Mouse (Mus musculus): ENCODE results near the gene Rai14.

The Rai14 gene

GRCm38 (mm10) chr15:10714409-10715138, at the start of gene Rai14:
TSS of gene Rai14 (minus strand) at chr15:10714624.
- in situ Hi-C loops (cut with MboI, MseI): no loop called here

DNA sequence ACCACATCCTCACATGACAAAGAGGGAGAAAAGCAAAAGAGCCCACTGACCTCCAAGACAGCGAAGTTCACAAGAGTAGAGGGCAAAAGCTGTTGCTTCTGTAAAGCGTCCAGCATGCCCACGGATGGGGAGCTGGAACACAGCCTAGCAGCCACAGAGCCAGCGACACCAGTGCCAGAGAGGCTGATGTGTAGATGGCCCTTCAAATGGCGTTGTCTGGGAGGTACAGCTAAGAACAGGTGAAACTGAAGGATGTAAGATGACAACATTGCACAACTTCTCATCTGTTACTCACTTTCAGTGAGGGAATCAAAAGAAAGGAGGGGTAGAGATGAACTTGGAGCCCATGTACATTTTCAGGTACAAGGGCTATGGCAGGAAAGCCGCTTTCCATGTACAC, 47.0 kb upstream of the Rai14 start:
- in situ Hi-C loops (cut with MboI, MseI): loop anchor here (25.0 kb wide), 1 partner anchor 1924 kb away; no protein-coding TSS in a partner anchor

DNA sequence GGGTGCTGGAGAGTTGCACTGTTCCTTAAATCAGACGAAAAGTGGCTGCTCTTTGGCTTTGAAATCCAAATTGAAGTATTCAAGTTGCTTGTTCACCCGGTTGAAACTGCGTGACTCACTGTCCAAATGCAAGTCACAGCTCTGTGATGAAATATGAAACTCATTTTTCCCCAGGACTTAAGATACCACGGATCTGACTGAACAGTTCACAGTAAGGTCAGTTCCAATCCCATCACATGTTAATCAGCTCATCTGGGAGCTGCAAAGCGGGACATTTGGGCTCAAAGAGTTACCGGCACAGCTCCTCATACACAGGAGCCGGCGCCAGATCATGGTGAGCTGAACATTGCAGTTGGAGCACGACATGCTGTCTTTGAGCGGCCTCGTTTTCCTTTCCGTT, 45.6 kb upstream of the Rai14 start:
- in situ Hi-C loops (cut with MboI, MseI): loop anchor here (25.0 kb wide), 1 partner anchor 1923 kb away; no protein-coding TSS in a partner anchor

- in situ Hi-C loops (cut with MboI, MseI): loop anchor here (5.0 to 25.0 kb wide), 2 partner anchors 103 to 1922 kb away; no protein-coding TSS in a partner anchor
These were observed 45.0 kb upstream of the Rai14 start for GRCm38 (mm10) chr15:10759440-10759839.

DNA sequence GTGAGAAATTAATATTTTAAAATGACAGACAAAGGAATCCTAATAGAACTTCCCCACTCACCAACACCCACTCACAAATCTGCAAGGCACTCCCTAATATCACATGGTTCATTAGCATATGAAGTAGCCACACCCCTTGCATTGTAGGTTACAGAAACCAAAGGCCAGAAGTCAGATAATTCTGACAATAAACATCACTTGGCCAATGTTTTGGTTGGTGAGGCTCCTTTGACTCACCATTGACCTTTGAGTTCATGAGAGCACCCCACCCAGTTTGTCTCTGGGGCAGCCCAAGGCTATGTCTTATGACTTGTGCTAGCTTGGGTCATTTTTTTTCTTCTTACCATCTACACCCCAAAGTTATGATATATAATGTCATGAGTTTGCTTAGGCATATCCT, 44.4 kb upstream of the Rai14 start:
- in situ Hi-C loops (cut with MboI, MseI): loop anchor here (5.0 to 25.0 kb wide), 2 partner anchors 103 to 1922 kb away; no protein-coding TSS in a partner anchor

DNA sequence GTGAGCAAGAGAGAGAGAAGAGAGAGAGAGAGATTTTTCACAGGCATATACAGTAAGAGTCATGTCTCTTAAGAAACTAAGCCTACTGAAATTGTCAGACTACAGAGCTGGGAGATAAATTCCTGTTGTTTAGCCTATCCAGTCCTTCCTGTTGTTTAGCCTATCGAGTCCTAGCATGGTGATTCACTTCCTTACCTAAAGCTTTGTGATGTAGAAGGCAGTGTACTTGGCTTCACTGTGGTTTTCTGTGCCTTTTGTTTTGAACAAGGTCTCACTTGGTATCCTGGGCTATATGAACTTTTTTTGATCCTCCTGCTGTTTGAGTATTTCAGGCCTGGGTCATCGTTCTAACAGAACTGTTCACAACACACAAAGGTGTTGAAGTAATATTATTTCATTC, 36.7 kb upstream of the Rai14 start:
- in situ Hi-C loops (cut with MboI, MseI): loop anchor here (25.0 kb wide), 1 partner anchor 1914 kb away; no protein-coding TSS in a partner anchor

- in situ Hi-C loops (cut with MboI, MseI): loop anchor here (25.0 kb wide), 1 partner anchor 1913 kb away; no protein-coding TSS in a partner anchor
These were observed 35.9 kb upstream of the Rai14 start for GRCm38 (mm10) chr15:10750339-10750738.

- in situ Hi-C loops (cut with MboI, MseI): loop anchor here (25.0 kb wide), 1 partner anchor 1912 kb away; no protein-coding TSS in a partner anchor
These were observed 35.3 kb upstream of the Rai14 start for GRCm38 (mm10) chr15:10749678-10750077.

DNA sequence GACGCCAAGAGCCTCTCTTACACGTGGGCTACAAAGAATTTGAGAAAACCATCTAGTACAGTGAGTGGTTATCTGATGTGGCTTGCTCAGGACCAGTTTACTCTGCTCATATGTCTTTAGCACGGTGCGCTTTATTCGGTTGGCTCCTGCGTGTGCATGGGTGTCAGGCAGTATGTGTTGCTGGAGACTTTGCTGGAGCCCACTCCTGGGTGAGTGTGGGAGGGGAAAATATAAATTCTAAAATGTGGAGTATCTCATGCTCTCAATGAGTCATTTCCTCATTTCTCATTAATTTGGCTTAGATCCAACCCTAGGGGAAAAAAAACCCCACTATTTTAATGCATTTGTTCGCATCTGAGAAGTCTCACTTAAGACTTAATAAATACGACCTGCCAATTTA, 33.2 kb upstream of the Rai14 start:
- in situ Hi-C loops (cut with MboI, MseI): no loop called here

- in situ Hi-C loops (cut with MboI, MseI): no loop called here
These were observed 32.8 kb upstream of the Rai14 start for GRCm38 (mm10) chr15:10747226-10747625.

DNA sequence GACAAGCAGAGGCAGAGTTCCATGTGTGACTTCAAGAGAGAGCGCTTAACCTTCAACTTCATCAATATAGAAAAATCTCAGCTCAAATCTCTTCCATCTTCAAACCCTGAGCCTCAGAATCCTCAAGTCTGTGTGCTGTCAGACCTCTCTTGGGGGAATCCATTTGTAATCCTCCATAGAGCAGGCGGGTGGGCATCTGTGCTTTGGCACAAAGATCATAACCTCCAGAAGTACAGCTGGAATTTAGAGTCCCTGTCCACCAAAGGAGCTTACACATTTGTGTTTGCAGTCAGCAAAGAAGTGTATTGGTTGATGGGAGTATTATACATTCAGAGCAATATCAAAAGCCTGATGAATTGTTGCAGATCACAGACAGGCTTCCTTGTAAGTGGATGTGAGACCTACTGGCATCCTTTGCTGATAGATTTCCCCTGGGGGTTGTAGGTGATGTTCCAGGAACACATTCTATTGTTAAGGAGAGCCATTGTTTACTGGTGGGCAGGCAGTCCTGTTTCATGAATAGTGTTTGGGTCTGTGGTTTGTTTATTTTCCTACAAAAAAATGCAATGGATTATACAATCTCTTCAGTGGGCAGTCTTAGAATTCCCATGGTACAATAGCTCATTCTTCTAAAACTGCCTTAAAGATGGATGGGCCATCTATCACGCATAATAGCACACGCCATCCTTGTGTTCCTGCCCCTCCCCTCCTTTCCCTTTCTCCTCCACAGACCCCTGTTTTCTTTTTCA, 32.1 kb upstream of the Rai14 start:
- in situ Hi-C loops (cut with MboI, MseI): no loop called here

GRCm38 (mm10) chr15:10742441-10742840, 28.0 kb upstream of the Rai14 start:
- in situ Hi-C loops (cut with MboI, MseI): no loop called here

- in situ Hi-C loops (cut with MboI, MseI): no loop called here
These were observed 24.9 kb upstream of the Rai14 start for GRCm38 (mm10) chr15:10739279-10739678.

- in situ Hi-C loops (cut with MboI, MseI): no loop called here
These were observed 24.1 kb upstream of the Rai14 start for GRCm38 (mm10) chr15:10738354-10739142.

- in situ Hi-C loops (cut with MboI, MseI): no loop called here
These were observed 21.5 kb upstream of the Rai14 start for GRCm38 (mm10) chr15:10735948-10736347.

DNA sequence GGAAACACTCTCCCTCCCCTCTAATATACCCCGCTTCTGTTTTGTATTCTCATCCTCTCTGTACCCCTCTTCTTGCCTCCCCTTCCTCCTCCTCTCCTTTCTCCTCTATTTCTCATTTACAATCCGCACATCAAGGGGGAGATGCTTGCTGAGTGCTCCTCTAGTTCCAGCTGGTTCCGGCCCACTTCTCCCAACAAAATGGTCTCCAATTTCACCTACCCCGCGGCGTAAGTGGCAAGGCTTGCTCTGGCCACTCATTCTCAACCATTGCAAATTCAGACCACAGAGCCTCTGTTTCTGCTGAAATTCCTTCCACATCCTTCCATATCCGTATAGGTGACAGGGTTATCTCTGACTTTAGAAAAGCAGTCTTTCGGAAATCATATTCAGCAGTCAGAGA, 20.8 kb upstream of the Rai14 start:
- in situ Hi-C loops (cut with MboI, MseI): no loop called here

DNA sequence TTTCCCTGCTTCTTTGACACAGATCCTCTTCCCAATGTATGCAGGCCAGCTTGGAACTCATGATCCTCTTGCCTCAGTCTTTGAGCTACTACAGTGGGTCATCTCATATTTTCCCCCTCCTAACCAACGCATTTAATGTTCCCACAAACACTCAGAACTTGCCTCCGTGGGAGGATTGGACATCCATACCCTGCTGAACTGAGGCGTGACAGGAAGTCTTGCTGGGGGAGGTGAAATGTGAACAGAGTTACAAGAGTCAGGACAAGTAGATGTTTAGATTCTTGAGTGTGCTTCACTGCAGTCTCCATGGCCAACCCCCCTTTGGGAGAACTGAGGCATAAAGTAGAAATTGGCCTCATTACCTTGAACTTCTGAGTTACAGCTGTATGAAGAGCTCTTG, 17.0 kb upstream of the Rai14 start:
- in situ Hi-C loops (cut with MboI, MseI): no loop called here

DNA sequence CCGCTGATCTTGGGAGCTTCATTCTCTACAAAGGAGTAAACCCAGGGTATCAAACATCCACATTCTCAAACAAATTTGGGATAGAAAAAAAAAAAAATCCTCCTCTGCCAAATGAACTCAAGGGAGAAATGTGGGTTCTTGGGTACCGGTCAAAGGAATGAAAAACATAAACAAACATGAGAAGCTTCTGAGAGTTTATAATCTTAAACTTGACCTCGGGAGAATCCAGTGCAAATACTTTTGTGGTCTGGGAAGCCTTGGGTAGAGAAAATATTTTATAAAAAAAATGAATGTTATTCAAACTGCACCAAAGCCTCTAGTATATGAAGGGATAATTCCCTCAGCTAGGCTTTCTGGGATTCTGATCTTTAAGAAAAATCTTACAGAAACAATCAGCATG, 11.8 kb upstream of the Rai14 start:
- in situ Hi-C loops (cut with MboI, MseI): no loop called here

DNA sequence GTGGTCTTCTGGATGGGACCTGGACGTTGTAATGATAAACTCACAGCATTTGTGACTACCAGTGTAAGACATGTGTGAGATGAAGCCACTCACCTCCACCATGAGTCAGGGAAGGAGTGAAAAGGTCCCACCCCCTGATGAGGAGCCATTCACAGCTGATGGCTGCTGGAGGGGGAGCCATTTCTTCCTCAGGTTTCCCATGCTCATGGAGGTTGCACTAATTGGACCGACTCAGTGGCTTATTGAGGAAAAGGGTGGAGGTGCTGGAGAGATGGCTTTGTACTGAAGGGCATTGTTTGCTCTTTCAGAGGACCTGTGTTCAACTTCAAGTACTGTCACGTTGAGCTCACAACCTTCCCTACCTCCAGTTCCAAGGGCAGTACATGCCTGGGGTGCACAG, 10.4 kb upstream of the Rai14 start:
- in situ Hi-C loops (cut with MboI, MseI): no loop called here

DNA sequence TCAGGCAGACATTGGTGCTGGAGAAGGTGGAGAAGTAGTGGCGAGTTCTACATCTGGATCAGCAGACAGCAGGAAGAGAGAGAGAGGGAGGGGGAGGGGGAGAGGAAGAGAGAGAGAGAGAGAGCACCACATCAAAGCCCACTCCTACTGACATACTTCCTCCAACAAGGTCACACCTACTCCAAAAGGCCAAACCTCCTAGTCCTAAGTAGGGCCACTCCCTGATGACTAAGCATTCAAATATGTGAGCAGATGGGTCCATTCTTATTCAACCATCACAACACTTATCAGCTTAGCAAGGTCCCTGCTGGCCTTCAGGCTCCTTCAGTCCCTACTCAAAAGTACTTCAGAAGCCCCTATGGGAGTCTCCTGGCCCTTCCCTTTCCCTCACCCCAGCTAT, 9.1 kb upstream of the Rai14 start:
- in situ Hi-C loops (cut with MboI, MseI): no loop called here

- in situ Hi-C loops (cut with MboI, MseI): no loop called here
These were observed 8.4 kb upstream of the Rai14 start for GRCm38 (mm10) chr15:10722629-10723339.
